Mouse (Mus musculus) hindbrain, embryonic 11.5 days (tissue): ENCODE measurements around the gene Camkmt. TPM values are rescaled to one million over a fixed set of nuclear protein-coding genes. Genes with fewer than 3 reads are reported as not detected.
A peak's percentile ranks its signal among the peaks of the same experiment; 100 is the strongest.

ENCODE experiments used
- ATAC-seq: fragments of 200-750 bp; cut with Nextera tagmentation; 2 replicates; pipeline ENCODE4 v1.8.0; 2017; ENCODE audit warnings: mild to moderate bottlenecking, moderate TSS enrichment, moderate library complexity; ENCODE audit not compliant: low FRiP score
- DNase-seq: peaks from one replicate; pipeline ENCODE4 v3.0.0-alpha.2; 2015; ENCODE audit warnings: low spot score
- H3K27ac ChIP-seq: fragments of 300-500 bp; sonication (generic); 2 replicates; pipeline ENCODE4 v1.5.1; 2014; ENCODE audit warnings: mild to moderate bottlenecking, low read depth, low read length
- H3K27me3 ChIP-seq: fragments of 300-500 bp; sonication (generic); 2 replicates; pipeline ENCODE4 v1.6.1; 2014; ENCODE audit warnings: mild to moderate bottlenecking, low read length, moderate library complexity, mixed read lengths; ENCODE audit not compliant: control insufficient read depth, insufficient read depth
- H3K36me3 ChIP-seq: fragments of 300-500 bp; sonication (generic); 2 replicates; pipeline ENCODE4 v1.6.1; 2014; ENCODE audit warnings: mild to moderate bottlenecking, low read length, moderate library complexity, mixed read lengths; ENCODE audit not compliant: control insufficient read depth, insufficient read depth
- H3K4me1 ChIP-seq: fragments of 300-500 bp; sonication (generic); replicated peaks from 2 replicates; pipeline ENCODE4 v1.6.1; 2014; ENCODE audit warnings: low read length, mixed read lengths; ENCODE audit not compliant: control insufficient read depth, insufficient read depth
- H3K4me2 ChIP-seq: fragments of 300-500 bp; sonication (generic); replicated peaks from 2 replicates; pipeline ENCODE4 v1.6.1; 2014; ENCODE audit warnings: mild to moderate bottlenecking, low read depth, low read length
- H3K4me3 ChIP-seq: fragments of 300-500 bp; sonication (generic); 2 replicates; pipeline ENCODE4 v1.5.1; 2014; ENCODE audit warnings: low read depth, low read length
- H3K9ac ChIP-seq: fragments of 300-500 bp; sonication (generic); 2 replicates; pipeline ENCODE4 v1.6.1; 2014; ENCODE audit warnings: low read depth, low read length
- H3K9me3 ChIP-seq: fragments of 300-500 bp; sonication (generic); 2 replicates; pipeline ENCODE4 v1.6.1; 2016; ENCODE audit warnings: low read length; ENCODE audit not compliant: control insufficient read depth
- WGBS: fragments of 180-500 bp; shearing (Covaris S2); extraction: QIAGEN DNeasy Blood & Tissue Kit; methylation state at CpG from one replicate; pipeline ENCODE4 v1.1.7; 2014; 5-methylcytosine and 5-hydroxymethylcytosine counted together
- polyA plus RNA-seq: library from polyadenylated mRNA; unstranded; fragments of >200 nt; fragmentation: Nextera tagmentation; extraction: Ambion mirVana; gene quantifications from 2 replicates; pipeline ENCODE4 v1.2.1, GENCODE M21; 2014

The Camkmt gene
- polyA plus RNA-seq, 1 experiment from 2014 or later, result 16.7 TPM

DNA sequence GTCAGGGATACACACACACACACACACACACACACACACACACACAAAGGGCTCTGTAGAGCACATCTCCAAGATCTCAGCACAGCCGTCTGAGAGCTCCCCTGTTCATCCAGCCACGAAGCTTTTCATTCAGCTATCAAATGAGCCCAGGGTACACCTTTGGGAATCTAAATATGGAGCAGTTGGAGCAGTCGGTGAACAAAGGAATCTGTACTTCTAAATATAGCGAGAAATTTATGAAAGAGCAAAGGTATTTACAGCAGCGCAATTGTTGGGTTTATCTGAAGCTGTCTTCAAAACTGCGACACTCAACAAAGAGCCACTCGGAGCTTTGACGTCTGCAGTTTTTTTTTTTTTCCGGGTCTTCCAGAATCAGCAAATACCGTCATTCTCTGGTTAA is 315.8 kb downstream of the Camkmt start:
- H3K27ac ChIP-seq, result no peak overlapping the region
- no peaks in the 10 kb centered on the region for H3K36me3 ChIP-seq
- DNase-seq (no peak), ATAC-seq (no peak)
- 82% methylated on average over 10 of the region's 10 CpGs for WGBS
- no peaks in the 10 kb centered on the region for H3K9me3 ChIP-seq
- H3K27me3 ChIP-seq, result no peaks in the 10 kb centered on the region
- H3K4me1 ChIP-seq, result no peaks in the 10 kb centered on the region
- no peak overlapping the region for H3K9ac ChIP-seq
- no peak overlapping the region for H3K4me2 ChIP-seq
- H3K4me3 ChIP-seq, result no peak overlapping the region

DNA sequence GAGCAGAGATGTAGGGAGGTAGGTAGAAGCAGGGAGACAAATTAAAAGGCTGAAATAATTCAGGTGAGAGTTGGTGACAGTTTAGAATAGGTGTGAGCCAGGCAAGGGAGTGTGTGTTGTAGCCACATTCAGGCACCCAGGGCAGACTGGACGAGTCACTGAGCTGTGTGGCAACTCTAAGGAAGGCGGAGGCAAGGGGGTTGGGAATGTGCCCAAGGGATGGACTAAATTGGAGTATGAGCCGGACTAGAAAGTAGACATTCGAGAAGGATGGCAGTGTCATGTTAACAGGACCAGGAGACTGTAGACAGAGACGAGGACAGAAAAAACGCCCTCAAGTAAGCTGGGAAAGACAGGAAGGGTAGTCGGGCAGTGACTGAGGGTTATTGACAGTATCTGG is 338.5 kb downstream of the Camkmt start:
- Histone ChIP-seq H3K9ac (no peak overlapping the region), H3K27me3 (no peaks in the 10 kb centered on the region), H3K4me1 (no peaks in the 10 kb centered on the region), H3K27ac (no peak overlapping the region), H3K9me3 (no peaks in the 10 kb centered on the region), H3K4me2 (no peak overlapping the region), H3K4me3 (no peak overlapping the region), H3K36me3 (no peaks in the 10 kb centered on the region)
- no peak for ATAC-seq
- DNase-seq, result no peak
- WGBS, result 81% methylated on average over 7 of the region's 7 CpGs

DNA sequence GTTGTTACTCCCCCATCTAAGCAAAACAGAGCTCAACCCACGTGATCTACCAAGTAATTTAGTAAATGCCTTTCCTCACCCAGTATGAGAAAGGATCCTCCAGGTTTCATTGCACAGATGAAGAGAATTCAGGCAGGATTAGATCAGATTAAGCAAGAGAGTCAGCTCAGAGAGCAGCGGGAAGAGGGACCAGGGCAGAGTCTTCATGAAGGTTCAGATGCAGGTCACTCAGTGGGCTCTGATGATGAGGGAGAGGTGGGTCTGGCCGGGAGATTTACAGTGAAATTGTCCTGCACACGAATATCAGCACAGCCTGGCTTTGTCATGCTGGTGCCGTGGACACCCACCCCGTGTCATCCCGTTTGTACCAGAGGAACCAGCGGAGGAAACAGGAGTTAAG is 342.6 kb downstream of the Camkmt start:
- Histone ChIP-seq H3K9ac (no peak overlapping the region), H3K4me3 (no peak overlapping the region), H3K4me1 (no peaks in the 10 kb centered on the region), H3K27ac (no peak overlapping the region), H3K27me3 (no peaks in the 10 kb centered on the region), H3K36me3 (no peaks in the 10 kb centered on the region), H3K9me3 (no peaks in the 10 kb centered on the region), H3K4me2 (no peak overlapping the region)
- ATAC-seq (no peak), DNase-seq (no peak)
- 71% methylated on average over 8 of the region's 8 CpGs for WGBS

DNA sequence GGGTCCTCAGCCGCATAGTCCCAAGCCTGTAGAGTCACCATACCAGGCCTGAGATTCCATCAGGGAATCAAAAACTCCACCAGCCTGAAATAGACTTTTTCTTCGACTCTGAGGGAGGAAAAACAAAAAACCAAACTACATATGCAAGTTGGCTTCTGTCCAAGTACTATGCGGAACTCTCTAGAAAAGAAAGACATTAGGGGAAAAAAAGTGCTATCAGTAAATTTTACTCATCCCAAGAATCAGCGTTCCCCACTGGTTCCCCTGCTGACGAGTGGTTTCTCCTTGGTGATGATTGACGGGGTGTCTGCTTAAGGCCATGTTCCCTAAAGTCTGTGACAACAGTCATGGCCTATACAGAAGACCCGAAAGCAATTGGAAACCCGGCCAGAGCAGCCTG is 352.7 kb downstream of the Camkmt start:
- ATAC-seq (no peak), DNase-seq (no peak)
- Histone ChIP-seq H3K27ac (no peak overlapping the region), H3K9ac (no peak overlapping the region), H3K27me3 (no peaks in the 10 kb centered on the region), H3K4me3 (no peak overlapping the region), H3K9me3 (no peaks in the 10 kb centered on the region), H3K4me1 (no peaks in the 10 kb centered on the region), H3K36me3 (no peaks in the 10 kb centered on the region), H3K4me2 (no peak overlapping the region)
- WGBS, result 85% methylated on average over 8 of the region's 8 CpGs

DNA sequence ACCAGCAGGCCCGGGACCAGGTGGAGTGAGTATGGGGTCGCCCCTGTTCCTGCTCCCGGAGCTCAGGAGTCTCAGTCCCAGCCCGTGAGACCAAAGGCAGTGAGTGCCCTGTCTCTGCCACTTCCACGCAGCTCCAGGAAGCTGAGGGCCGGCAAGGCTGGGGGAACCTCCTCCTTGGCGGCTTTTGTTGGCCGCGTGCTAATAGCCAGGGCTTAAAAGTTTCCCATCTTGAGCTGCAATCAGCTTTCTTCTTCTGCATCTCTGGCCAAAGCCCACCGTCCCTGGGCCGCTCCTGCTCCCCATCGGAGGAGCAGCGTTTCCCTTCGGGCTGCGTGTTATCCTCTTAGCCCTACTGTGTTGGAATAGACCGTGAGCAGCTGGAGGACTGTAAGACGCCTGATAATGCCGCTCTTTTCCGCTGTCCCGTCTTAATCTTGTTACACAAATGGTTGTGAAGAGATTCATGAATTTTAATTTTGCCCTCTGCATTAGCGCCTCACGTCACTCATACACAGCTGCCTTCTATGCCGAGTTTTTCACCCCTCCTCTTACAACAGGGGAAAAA is 364.1 kb downstream of the Camkmt start:
- H3K9ac ChIP-seq, result no peak overlapping the region
- H3K4me1 ChIP-seq, result no peaks in the 10 kb centered on the region
- WGBS, result 2% methylated on average over 23 of the region's 23 CpGs
- no peak overlapping the region for H3K4me3 ChIP-seq
- ATAC-seq (peak; percentile 49; the same call in 1 of the 2 replicates), DNase-seq (peak; percentile 61)
- no peaks in the 10 kb centered on the region for H3K9me3 ChIP-seq
- H3K36me3 ChIP-seq, result no peaks in the 10 kb centered on the region
- peaks cover 71% of the 10 kb centered on the region for H3K27me3 ChIP-seq
- peak overlapping the region; percentile 20; the same call in 1 of the 2 replicates for H3K4me2 ChIP-seq
- no peak overlapping the region for H3K27ac ChIP-seq

DNA sequence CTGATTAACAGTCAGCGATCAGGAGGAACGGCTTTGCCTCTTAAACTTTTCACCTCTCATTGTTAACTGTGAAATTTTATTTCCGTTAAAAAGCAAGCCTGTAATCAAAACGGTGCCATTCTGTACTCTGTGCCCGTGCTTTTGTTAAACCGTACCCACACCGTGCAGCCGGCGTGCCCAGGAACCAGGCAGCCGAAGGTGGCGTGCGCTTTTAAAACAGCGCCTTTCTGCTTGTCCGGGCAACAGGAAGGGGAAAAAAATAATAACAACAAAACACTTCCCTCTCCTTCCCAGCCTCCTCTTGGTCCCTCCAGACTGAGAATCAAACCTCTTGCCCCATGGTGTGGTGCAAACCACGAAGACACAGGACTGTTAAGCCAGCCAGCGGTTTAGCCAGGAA is 364.7 kb downstream of the Camkmt start:
- Histone ChIP-seq H3K27me3 (peaks cover 77% of the 10 kb centered on the region), H3K4me1 (no peaks in the 10 kb centered on the region), H3K9me3 (no peaks in the 10 kb centered on the region), H3K9ac (no peak overlapping the region), H3K36me3 (no peaks in the 10 kb centered on the region), H3K4me2 (no peak overlapping the region), H3K27ac (no peak overlapping the region), H3K4me3 (no peak overlapping the region)
- no peak for ATAC-seq
- peak; percentile 47 for DNase-seq
- WGBS, result under 1% methylated on average over 16 of the region's 16 CpGs

DNA sequence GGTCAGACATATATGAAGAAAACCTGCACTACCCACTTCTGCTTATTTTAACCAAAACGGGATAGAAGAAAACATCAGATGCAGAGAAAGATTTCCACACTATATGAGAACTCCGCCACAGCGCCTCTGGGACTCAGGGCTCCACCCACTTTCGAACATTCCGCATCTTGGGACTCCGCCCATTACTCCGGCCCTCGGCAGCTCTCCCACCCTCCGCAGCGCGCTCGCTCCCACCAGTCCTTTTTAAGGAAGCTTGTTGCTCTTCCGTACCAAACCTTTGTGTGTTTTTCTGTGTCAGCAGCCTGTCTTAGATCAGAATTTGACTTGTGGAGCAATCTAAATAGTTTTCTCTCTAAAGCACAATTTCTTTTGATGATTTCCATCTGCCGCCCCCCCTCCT is 367.7 kb downstream of the Camkmt start:
- no peak overlapping the region for H3K4me3 ChIP-seq
- peak; percentile 43; the same call in 1 of the 2 replicates for ATAC-seq
- peak; percentile 71 for DNase-seq
- no peak overlapping the region for H3K9ac ChIP-seq
- no peak overlapping the region for H3K27ac ChIP-seq
- 2% methylated on average over 14 of the region's 14 CpGs for WGBS
- no peaks in the 10 kb centered on the region for H3K36me3 ChIP-seq
- H3K27me3 ChIP-seq, result peaks cover 92% of the 10 kb centered on the region
- no peak overlapping the region for H3K4me2 ChIP-seq
- no peaks in the 10 kb centered on the region for H3K9me3 ChIP-seq
- no peaks in the 10 kb centered on the region for H3K4me1 ChIP-seq

DNA sequence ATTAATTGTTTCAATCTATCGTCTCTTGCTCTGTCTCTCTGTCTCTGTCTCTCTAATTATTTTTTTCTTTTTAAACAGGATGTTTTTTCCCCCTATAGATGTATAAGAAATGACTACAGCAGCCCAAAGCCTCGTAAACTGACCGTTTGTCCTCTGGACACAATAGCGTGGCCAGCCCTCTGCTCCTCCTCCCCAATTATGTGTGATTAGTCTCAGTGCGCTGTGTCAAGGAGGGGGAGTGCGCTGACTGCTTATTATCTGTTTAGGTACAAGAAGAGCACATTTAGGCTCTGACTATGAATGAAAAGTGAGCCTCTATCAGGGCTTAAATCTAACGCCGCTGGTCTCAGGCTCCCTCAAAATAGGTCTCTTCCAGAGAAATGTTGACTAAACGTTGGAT is 368.2 kb downstream of the Camkmt start:
- Histone ChIP-seq H3K9me3 (no peaks in the 10 kb centered on the region), H3K27ac (no peak overlapping the region), H3K9ac (no peak overlapping the region), H3K36me3 (no peaks in the 10 kb centered on the region), H3K4me2 (no peak overlapping the region), H3K4me1 (no peaks in the 10 kb centered on the region), H3K4me3 (no peak overlapping the region), H3K27me3 (peaks cover 92% of the 10 kb centered on the region)
- no peak for ATAC-seq
- peak; percentile 64 for DNase-seq
- 7% methylated on average over 9 of the region's 9 CpGs for WGBS

DNA sequence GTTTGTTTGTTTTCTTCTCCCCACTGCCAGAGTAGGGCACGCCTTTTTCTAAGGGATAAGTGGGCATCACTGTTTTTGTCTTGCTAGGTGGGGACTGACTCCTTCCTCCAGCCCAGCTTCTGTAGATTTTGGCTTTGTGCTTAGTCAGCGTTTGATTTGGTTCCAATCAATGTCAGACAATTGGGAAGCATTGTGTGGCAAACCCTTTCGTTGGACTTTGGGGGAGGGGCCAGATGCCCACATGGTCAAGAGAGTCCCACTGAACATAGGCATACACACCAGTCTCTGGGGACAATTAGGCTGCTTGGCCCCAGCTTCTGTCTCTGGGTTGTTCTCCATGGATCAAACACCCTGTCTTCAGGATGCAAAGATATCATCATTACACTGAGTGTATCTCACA is 371.2 kb downstream of the Camkmt start:
- H3K9me3 ChIP-seq, result no peaks in the 10 kb centered on the region
- ATAC-seq, result no peak
- H3K36me3 ChIP-seq, result no peaks in the 10 kb centered on the region
- H3K9ac ChIP-seq, result no peak overlapping the region
- H3K4me2 ChIP-seq, result no peak overlapping the region
- peaks cover 93% of the 10 kb centered on the region for H3K27me3 ChIP-seq
- no peak overlapping the region for H3K27ac ChIP-seq
- H3K4me1 ChIP-seq, result peaks cover 5% of the 10 kb centered on the region
- no peak overlapping the region for H3K4me3 ChIP-seq
- DNase-seq, result peak; percentile 19
- 34% methylated on average over 3 of the region's 3 CpGs for WGBS
